Mouse (Mus musculus) cerebellum, adult 2 months (tissue): ENCODE results near the gene Dhdds.

Experiments used
- CTCF ChIP-seq: fragments of 200-500 bp; IDR thresholded peaks from 2 replicates; pipeline ENCODE4 v1.5.1; 2011; ENCODE audit warnings: low read depth, mild to moderate bottlenecking, control low read depth, low read length, moderate library complexity, borderline replicate concordance; ENCODE audit not compliant: insufficient read depth
- POLR2A ChIP-seq: fragments of 200-500 bp; IDR thresholded peaks from 2 replicates; pipeline ENCODE4 v1.6.1; 2011; ENCODE audit warnings: low read length, control low read depth, borderline replicate concordance; ENCODE audit not compliant: insufficient read depth

DNA sequence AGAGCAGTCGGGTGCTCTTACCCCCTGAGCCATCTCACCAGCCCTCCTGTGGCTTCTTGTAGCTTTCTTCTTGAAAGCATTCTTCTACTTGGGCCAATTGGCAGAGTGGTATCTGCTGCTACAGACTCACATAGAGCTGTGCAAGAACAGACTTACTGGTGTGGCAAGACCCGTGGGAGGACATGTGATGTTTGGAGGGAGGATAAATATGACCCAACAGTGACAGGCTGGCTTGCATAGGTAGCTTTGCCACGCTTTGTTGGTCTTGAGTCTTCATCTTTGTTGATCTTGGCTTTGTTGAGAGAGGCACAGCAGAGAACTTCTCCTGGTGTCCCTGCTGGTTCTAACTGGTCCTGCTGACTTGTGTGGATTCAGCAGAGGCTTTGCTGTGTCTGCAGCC, 56.9 kb downstream of the Dhdds start:
- TF ChIP-seq CTCF (no peak), POLR2A (no peak)
